Mouse (Mus musculus): ENCODE measurements around the gene Mpp3.

Gene Mpp3

DNA sequence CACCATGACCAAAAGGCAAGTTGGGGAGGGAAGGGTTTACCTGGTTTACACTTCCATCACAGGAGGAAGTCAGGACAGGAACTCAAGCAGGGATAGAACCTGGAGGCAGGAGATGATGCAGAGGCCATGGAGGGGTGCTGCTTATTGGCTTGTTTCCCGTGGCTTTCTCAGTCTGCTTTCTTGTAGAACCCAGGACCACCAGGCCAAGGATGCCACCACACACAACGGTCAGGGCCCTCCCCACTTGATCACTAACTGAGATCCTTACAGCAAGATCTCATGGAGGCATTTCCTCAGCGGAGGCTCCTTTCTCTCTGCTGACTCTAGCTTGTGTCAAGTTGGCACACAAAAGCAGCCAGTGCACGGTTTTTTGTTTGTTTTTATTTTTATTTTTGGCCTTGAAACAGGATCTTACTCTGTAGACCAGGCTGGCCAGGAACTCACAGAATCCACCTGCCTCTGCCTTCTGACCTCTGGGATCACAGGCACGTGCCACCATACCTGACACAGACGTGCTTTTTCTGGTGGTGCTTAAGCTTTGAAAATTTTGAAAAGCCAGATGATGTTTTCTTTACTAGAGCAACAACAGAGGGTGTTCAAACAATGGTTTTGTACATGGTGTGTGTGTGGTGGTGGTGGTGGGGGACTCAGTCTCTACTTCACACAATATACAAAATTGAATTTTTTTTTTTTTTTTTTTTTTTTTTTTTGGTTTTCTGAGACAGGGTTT lies at the start of gene Mpp3:
Gene Mpp3 (minus strand): TSS at position 375 of the 730 bp plus-strand sequence.
- no peak for DNase-seq

DNA sequence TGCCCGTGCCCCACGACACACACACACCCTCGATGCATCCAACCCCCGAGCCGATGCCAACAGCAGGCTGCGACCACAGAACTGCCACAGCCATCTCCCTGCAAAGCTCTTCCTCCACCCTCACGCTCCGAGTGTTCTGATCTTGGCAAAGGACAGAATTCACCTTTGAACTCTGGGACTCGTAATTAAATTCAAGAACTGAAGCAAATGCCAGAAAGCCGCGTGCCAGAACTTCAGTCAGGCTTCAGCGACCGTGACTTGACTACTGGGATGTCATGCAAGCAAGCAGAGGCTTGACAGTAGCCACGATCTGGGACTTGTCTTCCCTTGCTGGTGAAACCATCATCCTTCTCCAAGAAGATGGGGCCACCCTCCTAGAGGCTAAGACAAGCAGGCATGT lies 45.5 kb upstream of the Mpp3 start:
- no peak for DNase-seq

- DNase-seq = no peak
Observed at GRCm38 (mm10) chr11:102072729-102073128, 44.5 kb upstream of the Mpp3 start.

DNA sequence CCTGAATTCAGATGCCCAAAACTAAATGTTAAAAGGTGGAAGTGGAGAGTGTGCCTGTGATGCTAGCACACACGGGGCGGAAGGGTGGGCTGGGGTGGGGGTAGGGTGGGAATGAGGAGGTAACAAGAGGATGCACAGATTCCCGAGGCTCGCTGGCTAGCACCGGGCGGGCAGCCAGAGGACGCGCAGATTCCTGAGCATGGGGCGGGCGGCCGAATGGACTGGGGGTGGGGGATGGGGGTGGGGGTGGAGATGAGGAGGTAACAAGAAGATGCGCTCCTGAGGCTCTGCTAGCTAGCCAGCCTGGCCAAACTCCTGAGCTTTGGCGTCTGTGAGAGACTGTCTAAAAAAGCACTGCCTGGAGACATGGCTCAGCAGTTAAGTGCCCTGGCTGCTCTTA lies 42.2 kb upstream of the Mpp3 start:
- no peak for DNase-seq

GRCm38 (mm10) chr11:102069633-102070032 lies 41.4 kb upstream of the Mpp3 start:
- DNase-seq = no peak

DNA sequence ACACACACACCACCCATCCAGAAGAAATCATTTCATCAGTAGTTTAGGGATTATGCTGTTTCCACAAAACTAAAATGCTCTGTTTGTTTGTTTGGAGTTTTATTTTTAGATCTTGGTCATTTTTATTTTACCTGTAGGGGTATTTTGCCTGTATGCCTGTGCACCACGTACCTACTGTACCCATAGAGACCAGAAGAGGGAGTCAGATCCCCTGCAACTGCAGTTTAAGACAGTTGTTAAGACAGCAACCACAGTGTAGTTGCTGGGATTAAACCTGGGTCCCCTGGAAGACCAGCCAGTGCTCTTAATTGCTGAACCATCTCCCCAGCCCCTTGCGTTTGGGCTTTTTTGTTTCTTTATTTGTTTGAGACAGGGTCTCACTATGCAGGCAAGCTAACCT lies 40.7 kb upstream of the Mpp3 start:
- DNase-seq = no peak

GRCm38 (mm10) chr11:102063076-102063475 lies 34.8 kb upstream of the Mpp3 start:
- DNase-seq = no peak

GRCm38 (mm10) chr11:102061941-102062473 lies 33.7 kb upstream of the Mpp3 start:
- DNase-seq = no peak

DNA sequence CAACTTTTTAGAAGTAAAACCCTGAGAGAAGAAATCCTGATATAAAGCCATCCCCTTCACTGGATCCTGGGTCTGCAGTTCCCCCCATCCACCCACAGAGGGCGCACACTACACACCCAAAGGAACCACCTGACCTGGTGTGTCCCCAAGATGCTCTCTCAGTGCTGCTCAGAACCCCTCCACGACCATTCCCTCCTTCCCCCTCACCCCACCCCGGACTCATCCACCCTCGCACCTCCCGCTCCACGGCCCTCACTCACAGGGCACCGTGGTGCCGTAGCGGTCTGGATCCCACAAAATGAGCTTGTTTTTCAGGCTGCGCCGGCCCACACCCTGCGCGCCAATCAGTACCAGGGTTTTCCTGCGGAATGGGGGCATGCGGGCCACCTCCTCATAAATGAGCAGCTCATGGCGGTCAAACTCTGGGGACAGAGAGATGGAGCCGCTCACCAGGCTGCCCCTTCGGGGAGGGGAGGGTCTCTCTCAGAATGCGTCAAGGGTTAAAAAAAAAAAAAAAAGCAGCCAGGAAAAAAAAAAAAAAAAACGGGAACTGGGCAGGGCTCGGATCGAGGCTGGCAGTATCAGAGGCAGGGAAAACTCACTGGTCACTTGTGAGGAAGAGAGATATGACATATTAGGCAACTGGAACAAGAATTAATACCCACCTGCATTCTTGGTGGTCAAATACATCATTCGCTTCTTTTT lies 33.1 kb upstream of the Mpp3 start:
- peak; percentile 18 to 62 for DNase-seq

DNA sequence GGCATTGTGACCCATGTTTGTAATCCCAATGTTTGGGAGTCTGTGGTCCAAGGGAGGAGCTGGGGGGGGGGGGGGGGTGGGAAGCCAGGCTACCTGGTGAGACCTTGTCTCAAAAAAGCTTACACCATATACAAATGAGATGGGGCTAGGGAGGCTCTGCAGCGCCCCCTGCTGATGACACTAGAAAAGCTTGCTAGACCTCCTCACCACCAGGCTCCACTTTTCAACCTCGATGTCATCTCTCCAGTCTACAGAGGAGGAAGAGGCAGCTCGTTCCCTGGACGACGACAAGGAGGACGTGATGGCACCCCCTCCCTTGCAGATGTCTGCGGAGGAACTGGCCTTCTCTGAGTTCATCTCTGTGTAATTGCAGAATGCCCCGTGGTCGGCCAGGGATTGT lies 25.6 kb upstream of the Mpp3 start:
- DNase-seq = peak in 1 of 2 experiments; percentile 43

GRCm38 (mm10) chr11:102053183-102053582 lies 24.9 kb upstream of the Mpp3 start:
- no peak for DNase-seq

- no peak for DNase-seq
Observed at GRCm38 (mm10) chr11:102052697-102053096, 24.4 kb upstream of the Mpp3 start.

GRCm38 (mm10) chr11:102051954-102052353 lies 23.7 kb upstream of the Mpp3 start:
- no peak for DNase-seq

DNA sequence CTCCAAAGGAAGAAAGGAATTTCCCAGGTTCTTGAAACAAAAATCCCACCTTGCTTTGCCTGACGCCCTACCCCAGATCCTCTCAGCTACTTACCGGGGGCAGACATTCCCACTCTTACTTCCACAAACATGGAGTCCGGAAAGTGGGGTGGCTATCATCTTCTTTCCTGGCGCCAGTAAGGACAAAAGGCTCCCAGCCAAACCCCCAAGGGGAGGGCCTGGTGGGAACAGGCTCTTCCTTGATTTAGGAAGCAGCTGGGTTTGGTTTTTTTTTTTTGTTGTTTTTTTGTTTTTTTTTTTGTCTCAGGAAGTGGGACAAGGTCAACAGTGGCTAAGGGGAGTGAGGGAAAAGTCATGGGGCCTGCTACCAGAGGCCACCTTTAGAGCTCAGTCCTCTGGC lies 23.3 kb upstream of the Mpp3 start:
- DNase-seq = no peak

DNA sequence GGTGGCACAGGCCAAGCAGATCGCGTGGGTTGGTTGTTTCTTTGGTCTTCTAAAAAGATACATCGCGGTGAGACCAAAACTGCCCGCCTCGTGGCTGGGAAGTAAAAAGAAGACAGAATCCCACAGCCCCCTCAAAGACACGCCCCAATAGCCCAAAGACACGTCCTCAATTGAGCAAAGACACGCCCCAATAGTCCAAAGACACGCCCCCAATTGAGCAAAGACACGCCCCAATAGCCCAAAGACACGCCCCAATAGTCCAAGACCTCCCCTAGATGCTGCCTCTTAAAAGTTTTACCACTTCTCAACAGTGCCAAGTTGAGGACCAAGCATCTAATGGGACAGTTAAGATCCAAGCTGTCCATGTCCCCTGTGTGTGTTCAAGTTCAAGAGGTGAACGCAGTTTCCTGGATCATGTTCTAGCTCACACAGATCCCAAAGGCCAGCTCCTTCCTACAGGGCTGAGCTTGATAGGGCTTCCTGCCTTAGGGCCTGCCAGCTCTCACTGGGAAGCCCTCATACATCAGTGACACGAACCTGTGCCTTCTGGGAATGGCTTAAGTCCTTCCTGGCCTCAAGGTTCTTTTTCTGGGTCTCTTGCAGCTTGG lies 21.7 kb upstream of the Mpp3 start:
- DNase-seq = no peak

DNA sequence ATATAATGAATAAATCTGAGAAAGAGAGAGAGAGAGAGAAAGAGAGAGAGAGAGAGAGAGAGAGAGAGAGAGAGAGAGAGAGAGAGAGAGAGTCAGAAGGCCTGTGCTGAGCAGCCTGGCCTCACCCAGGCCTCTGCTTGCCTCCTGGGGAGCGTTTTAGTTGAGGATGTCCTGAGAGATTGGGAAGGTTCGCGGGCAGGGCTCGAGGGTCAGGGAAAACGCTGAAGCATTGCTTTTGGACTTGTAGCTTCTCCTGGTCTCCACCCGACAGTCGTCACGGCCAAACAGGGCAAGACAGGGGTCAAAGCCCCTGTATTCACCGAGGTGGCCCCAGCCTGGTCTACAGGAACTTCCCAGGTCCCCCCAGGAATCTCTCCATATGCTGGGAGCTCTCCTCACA lies 18.3 kb upstream of the Mpp3 start:
- DNase-seq = no peak

- DNase-seq = no peak
Observed at GRCm38 (mm10) chr11:102044691-102045212, 16.5 kb upstream of the Mpp3 start.

GRCm38 (mm10) chr11:102043381-102043780 lies 15.1 kb upstream of the Mpp3 start:
- DNase-seq = no peak

- DNase-seq = no peak
Observed at GRCm38 (mm10) chr11:102042971-102043370, 14.7 kb upstream of the Mpp3 start.

GRCm38 (mm10) chr11:102041350-102041949 lies 13.2 kb upstream of the Mpp3 start, which contains the start of gene Cd300lg:
TSS of gene Cd300lg (plus strand) at chr11:102041509.
- DNase-seq = no peak

- DNase-seq = no peak
Observed at GRCm38 (mm10) chr11:102040646-102041045, 12.4 kb upstream of the Mpp3 start.

GRCm38 (mm10) chr11:102040138-102040524 lies 11.9 kb upstream of the Mpp3 start:
- DNase-seq = peak; percentile 40 to 80
